Mouse (Mus musculus) cerebellum, postnatal 4 days (tissue): ENCODE measurements around the gene Usp6nl.
A peak's percentile ranks its signal among the peaks of the same experiment; 100 is the strongest.

Experiments used
- DNase-seq, 2 experiments: peaks; one replicate each; pipeline ENCODE4 v3.0.0; 2022; ENCODE audit warnings: low spot score in 2 of 2, mixed read lengths in 1 of 2

Gene Usp6nl

DNA sequence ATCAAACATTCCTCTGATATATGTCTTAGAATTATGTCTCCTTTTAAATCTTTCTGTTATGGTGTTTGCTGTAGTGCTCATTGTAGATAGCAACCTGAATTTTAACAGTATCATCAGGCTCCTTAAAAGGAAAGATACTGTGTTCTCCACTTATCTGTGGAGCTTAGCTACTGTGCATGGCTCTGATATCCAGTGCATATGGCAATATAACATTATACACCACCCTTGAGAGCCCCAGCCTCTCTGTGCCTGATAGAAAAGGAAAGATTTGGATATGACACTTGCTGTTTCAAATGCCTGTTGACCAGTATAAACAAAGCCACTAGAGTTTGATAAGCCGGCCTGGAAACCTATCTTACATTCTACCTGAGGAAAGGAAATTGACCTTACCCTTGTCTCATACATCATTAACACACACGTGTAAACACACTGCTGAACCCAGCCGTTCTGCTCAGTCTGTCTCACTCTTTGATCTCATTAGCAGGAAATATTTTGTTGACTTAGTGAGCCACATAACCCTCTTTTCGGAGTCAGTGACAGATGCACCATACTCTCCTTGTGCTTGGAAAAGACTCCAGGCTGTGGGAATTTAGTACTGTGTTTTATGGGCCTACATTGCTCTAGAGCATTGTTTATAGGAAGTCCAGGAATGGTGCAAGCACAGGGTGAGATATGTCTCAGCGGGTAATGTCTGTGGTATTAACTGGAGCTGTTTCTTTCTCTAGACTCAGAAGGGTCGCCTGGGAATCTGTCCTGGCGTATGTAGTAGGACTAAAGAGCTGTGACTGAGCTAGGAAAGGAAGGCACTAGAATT lies 9.1 kb downstream of the Usp6nl start:
- DNase-seq = no peak

DNA sequence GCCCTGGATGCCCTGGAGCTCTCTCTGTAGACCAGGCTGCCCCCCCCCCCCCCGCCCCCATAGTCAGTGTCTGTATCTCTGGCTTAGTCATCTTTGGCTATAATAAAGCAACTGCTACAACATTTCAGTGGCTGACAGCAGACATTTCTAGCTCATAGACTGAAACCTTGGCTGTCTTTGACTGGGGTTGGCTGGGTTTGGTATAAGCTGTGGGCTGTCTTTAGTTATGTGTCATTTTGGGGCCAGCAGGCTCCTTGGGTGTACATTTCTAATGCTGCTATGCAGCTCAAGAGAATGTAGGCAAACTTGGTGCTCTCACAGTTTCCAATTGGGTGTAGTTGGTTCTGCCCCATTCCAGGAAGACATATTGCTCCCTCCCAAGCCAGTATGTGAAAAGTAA lies 11.1 kb downstream of the Usp6nl start:
- DNase-seq = no peak

DNA sequence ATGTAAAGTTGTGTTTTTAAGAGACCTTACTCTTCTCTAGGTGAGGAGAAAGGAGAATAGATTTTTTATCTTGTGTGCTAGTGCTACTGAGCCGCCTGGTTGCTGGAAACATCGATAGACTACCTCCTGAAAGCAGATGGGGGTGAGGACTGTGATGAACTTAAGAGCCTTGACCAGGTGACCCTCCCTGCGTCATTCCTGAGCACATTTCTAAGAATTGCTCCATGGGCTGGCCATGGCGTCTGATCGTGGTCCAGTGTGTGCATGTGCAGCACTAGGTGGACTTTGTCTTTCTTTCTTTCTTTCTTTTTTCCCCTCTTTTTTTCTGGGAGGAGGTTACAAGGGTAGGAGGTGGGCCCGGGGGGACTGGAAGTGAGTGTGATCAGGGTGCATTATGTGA lies 11.5 kb downstream of the Usp6nl start:
- DNase-seq = no peak

DNA sequence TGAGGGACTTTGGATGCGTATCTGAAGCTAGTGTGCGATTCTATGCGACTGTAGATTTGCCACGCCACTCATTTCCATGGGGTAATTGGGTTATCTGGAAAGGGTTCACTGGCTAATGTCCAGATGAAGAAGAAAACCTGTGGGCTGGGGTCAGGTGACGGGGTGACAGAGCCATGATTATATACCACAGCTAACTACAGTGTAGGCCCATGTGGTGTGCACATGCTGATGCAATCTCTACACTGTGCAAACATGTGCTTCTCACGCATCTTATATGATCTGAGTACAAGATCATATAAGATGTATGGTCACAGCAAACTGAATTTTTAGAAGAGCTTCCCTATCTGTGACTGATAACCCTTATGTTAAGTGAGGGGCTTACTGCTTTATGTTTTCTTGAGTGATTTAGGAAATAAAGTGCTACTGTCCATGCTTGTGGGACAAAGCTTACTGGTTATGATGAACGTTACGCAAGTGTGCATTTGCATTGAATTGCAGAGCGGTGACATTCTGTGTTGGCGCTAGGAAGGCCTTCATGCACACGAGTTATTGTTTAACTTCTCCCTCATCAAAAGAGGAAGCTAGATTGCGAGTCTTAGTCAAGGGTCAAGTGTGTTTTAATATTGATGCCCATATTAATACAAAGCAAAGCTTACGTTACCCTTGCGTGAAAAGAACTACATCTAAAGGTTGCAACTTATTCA lies 12.7 kb downstream of the Usp6nl start:
- no peak for DNase-seq

DNA sequence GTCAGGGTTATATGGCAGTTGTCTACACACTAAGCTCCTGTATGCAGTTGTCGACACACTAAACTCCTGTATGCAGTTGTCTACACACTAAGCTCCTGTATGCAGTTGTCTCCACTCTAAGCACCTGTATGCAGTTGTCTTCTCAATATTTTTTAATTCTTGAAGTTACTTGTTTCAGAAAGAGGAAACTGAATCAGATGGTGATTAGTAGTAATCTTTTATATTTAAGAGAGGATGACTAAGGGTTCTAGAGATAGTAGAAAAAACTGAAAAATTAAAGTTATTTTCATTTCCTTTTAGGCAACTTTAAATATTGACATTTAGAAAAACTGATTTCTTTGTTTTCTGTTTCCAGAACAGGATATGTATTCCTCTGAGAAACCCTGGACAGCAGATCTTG lies 13.5 kb downstream of the Usp6nl start:
- no peak for DNase-seq

DNA sequence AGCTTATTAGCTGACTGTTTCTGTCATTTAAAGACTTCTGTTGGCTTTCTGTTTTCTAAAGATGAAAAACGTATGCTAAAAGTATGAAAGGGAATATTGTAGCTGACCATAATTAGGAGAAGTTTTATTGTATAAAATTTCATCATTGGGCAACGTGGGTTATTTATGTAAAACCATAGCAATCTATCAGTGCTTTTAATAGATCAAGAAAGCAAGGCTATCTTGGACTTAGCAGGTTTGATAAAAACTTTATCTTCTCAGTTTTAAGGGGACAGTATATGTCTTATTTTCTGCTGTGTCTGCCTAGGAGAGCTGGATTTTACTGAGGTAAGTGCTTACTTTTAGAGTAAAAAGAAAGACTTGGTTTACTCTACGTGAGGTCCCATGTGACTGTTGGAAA lies 14.2 kb downstream of the Usp6nl start:
- DNase-seq = no peak

DNA sequence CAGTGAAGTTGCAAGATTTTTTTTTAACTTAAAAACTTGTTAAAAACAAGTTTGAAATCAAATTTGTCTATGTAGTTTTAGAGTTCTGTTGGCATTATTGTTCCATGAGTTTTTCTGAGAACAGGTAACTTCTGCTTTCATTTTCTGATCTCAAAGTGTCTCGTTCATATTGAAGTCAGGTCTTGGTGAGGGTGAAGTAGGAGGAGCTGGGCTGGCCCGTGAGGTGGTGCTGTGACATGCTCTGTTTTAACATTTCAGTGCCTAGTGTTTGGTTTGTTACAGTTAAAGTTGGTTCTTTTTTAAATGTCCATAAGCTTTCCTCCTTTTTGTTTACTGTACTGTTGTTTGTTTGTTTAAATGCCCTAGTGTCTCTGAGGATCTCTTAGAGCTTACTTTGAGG lies 15.0 kb downstream of the Usp6nl start:
- DNase-seq = no peak

DNA sequence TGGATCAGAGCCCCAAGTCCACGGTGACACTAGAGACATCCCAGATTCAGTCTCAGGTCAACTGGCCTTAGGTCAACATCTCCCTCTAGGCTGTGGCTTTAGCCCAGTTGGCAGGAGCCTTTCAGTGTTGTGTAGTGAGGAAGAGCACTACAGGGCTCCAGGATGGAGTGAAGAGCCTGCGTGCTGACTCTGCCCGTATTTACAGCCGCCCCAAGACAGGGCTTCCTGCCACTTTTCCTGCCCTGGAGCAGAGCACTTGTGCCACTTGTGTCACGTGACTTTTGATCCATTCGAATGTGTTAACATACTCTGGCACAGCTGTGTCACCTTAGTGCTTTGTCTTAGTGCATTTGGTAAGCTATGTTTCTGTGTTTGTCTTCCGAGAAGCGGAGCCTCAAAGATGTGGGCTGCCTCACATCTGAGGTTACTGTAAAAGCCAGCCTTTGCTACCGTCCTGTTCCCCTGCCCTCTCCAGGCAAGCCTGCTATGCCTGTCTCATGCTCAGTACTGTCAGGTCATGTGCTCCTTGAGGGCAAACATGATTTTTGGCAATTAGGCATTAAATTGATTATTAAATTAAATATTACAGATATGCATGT lies 15.7 kb downstream of the Usp6nl start:
- DNase-seq = no peak

DNA sequence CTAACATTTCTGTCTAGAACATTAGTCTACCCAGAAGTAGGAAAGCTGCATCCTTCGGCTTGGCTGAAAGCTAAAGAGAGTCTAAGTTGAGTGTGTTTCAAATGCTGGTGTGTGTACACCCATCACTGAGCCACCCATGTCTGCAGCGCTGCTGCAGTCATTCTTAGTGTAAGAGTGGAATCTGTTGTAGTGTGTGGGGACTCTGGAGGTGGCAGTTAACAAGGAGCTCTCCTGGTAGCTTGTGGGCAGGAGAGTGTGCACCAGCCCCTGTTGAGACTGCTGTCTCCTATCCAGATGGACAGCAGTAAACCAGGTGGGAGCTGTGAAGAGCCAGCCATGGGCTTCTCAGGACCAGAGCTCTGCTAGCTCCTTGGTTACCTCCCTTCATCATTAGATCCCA lies 18.0 kb downstream of the Usp6nl start:
- DNase-seq = no peak

DNA sequence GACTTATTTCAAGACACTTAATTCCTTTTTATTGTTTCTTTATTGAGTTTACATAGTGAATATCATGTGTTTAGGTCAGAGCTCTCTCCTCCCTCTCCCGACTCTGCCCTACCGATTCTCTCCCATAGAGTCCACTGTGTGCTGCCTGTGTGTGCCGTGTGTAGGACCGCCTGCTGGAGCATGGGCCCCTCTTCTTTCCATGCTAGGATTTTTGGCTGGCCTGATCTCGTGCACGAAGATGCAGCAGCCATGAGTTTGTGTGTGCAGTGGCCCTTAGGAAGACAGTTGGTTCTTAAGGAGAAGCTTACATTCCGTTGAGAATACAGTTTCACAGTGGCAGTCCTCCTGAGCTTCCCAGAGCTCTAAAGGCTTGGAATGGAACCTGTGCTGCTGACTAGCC lies 19.0 kb downstream of the Usp6nl start:
- DNase-seq = no peak

DNA sequence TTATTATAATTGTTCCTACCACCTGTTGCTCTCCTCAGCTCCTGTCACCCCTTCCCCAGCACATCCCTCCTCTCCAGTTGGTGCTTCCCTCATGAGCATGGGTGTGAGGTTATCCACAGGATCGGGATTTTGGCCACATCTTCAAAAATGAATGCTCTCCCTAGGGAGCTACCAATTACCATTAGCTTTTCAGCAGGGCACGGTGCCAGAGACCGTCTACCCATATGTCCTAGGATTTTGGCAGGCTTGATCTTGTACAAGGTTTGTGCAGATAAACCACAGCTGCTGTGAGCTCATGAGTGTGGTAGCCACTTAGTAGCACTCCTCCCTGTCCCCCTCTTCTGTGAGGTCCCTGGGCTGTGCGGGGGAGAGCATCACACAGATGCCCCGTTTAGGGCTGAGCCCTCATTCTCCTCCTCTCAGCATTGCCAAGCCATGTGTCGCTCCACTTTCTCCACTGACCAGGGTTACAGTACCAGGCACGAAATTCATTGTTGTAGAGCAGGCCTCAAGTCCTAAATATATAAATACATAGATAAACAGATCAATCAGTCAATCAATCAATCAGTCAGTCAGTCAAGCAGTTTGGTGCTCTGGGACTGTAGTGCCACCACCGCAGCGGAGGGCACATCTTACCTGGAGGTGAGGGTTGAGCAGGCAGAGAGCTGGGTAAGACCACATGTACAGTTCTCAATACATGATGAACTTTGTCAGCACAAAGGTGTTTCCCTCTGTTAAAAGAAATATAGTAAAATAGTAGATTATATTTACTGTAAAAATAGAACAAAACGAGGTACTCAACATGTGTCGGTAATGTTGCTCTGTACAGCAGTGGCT lies 27.0 kb downstream of the Usp6nl start:
- peak; percentile 26 to 69 for DNase-seq

DNA sequence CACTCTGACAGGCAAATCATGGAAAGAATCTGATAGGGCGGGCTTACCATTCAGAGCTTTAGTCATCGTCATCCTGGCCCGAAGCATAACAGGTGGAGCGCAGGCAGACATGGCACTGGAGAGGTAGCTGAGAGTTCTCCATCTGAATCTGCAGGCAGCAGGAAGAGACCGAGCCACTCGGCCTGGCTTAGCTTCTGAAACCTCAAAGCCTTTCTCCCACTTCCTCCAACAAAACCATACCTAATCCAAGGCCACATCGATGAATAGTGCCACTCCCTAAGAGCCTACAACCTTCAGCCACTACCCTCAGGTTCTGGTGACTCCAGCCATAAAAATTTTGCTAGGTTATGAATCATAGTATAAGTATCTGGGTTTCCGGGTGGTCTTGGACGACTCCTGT lies 27.7 kb downstream of the Usp6nl start:
- DNase-seq = no peak

DNA sequence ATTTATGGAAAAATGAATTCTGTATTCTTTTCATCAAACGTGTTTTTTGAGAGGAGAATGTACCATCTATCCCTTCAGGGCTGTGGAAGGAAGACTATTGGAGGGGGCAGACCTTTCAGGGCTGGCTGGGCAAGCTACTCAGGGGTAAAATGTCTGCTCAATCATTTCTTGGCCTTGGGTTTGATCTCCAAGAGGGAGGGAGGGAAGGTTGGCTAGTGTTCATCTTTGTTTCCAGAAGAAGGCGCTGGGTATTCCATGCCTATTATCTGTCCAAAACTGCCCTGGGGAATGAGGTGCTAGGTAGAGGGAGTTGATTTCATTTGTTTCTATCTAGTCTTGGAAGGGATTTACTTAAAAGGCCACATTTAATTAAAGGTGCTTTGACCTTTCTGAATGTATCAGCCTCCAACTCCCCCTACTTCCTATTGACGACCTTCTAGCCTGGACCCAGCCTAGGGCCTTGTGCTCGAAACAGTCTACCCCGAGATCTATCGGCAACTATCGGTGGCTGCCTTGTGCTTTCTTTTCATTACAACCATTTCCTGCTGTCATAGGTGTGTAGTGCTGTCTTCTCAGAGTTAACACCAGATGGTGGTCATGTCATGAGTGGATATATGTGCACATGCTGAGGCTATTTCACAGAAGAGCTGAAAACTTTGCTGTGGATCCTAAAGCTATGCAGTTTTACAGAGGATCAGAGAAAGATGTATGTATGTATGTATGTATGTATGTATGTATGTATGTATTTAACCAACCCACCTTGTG lies 28.6 kb downstream of the Usp6nl start:
- no peak for DNase-seq

DNA sequence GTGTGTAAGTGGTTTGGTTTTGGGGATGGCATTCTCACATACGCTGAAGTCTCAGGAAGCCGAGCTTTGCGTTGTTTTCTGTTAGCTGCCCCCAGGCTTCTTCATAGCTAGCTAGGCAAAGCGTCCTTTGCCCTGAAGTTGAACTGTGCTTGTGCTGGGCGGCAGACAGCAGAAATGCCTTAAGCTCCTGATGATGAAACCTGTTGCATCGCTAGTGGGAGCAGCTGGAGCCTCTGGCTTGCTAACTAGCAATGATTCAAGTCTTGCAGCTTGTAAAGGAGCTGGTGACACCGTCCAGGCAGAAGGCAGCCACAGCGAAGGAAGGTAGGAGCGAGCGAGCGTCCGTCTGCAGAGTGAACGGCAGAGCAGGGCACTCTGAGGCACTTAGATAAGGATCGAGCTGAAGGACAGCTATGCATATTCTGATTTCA lies 30.1 kb downstream of the Usp6nl start:
- no peak for DNase-seq

DNA sequence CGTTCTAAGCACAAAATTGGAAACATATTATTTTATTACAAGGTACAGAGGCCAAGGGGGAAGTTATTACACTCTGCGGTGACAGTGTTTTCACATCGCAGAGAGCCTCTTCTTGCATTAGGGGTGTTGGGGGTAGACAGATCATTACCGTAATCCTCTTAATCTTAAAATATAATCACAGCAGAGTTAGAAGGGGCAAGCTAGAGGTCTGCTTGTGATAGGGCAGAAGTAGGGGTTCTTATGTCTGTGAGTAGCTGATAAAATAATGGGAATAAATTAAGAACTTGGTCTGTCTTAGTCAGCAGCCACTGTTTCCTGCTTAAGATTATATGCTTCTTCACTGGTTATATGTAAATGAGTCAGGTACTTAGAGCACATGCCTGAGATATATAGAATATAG lies 30.6 kb downstream of the Usp6nl start:
- no peak for DNase-seq

DNA sequence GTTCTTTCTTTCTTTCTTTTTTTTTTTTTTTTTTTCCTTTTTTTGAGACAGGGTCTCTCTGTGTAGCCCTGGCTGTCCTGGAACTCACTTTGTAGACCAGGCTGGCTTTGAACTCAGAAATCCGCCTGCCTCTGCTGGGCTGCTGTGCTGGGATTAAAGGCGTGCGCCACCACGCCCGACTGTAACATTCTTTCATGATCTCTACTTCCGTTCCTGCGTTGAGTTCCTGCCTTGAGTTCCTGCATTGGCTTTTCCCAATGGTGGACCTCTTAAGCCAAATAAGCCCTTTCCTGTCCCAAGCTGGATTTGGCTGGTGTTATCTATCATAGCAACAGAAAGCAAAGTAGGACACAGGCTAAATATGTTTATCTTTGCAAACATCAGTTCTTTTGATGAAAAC lies 34.8 kb downstream of the Usp6nl start:
- DNase-seq = no peak

DNA sequence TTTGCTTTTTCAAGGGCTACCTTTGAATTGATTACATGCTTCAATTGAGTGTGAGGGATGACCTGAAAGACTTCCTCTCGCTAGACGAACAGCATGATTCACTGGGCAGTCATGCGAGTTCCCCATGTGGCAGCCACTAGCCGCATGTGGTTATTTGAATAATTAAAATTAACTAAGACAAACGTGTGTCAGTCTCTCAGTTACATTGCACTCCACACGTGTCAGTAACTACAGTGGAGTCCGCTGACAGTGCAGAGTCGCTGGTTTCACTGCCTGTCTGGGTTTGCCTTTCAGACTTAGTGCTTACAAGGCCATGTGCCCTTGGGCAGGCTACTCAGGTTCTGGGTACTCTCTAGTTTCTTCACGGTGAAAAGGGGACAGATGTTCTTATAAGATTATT lies 37.2 kb downstream of the Usp6nl start:
- DNase-seq = no peak

DNA sequence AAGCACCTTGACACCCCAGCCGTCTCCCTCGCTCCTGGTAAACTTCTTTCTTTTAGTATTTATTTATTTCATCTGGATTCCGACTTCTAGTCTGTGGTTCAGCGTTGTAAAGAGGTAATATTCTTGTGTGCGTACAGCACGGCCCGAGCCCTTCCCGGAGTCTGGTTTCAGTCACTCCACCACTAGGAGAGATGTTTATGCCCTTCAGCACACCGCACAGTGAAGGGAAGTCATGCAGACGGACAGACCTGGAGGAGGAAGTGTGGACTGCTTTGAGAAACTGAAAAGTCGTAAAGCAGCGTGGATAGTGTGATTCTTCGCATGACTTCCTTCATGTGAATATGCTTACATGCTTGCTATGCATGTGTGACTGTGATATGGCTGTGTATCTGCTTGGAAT lies 40.7 kb downstream of the Usp6nl start:
- DNase-seq = no peak

DNA sequence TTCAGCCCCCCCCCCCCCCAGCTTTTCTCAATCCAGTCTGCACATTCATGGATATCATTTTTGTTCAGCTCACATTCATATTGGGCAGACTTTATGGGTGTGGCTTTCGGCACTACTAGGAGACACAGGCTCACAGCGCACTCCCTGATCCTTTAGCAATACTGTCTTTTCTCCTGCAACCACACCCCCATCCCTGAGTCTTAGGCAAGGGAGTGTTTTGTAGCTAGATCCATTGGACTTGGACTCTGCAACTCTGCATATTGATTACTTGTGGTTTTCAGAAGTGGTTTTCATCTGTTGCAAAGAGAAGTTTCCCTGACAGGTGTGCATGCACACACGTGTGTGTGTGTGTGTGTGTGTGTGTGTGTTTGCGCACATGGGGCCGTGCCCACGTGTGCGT lies 41.5 kb downstream of the Usp6nl start:
- no peak for DNase-seq

DNA sequence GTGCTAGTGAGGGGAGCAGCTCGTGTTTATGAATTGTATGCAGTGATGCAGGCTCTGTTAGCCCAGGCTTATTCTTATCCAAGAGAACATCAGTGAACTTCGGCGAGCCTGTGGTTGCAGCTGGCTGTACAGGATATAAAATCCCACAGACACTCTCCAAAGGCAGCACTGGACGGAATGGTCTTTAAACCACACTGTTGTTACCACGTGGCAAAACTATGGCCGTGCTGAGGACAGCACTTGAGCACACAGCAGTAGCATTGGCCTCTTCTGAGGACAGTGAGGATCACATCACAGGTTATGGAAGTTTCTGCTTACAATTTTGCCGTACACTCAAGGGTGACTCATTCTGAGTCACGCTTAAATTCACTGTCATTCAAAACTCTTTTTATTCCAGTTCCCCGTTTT lies 44.1 kb downstream of the Usp6nl start:
- no peak for DNase-seq

DNA sequence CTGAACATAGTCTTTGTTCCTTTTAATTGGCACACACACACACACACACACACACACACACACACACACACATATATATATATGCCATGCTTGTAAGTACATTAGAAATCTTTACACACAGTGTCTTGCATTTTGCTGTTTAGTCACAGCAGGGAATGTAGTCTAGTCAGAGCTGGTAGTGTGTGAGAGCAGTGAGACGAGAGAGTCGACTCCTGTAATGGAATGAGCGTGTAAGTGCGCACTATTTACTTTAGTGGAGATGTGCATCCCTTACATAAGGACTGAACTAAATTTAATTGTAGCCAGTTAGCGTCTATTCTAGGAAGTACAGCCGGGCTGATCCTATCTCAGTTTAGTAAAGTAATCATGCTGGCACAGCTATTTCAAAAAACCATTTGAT lies 44.5 kb downstream of the Usp6nl start:
- DNase-seq = no peak
